Mouse (Mus musculus) testis, adult 2 months (tissue): Measurements from ENCODE around the gene Rnf223.

Experiments used
- CTCF ChIP-seq: fragments of 200-500 bp; IDR thresholded peaks from 2 replicates; pipeline ENCODE4 v1.5.1; 2012; ENCODE audit warnings: low read depth, mild to moderate bottlenecking, inconsistent platforms, low read length, moderate library complexity; ENCODE audit not compliant: control insufficient read depth, insufficient read depth, insufficient replicate concordance
- POLR2A ChIP-seq: fragments of 200-500 bp; IDR thresholded peaks from 2 replicates; pipeline ENCODE4 v1.6.1; 2012; ENCODE audit warnings: low read depth, mild to moderate bottlenecking, inconsistent platforms, low read length, moderate library complexity; ENCODE audit not compliant: control insufficient read depth

DNA sequence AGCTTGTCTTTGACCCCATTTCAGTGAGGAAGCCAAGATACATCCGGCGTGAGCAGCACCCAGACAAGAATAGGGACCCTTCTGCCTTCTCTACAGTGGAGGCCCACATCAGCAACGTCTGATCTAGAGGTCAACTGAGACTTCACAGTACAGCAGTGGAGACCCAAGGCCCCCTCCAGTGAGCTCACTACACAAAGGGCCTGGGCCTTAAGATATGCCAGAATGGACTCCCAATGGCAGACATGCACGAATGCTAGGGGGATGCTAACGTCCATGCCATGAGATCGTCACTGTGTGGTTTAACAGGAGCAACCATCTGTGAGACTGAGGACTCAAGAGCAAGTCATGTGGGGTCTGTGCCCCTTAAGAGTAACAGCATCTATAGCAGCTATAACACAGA, 4.9 kb upstream of the Rnf223 start:
- TF ChIP-seq POLR2A (no peak), CTCF (no peak)
